Comparison of ENCODE assay signal across 13 mouse cellular contexts in the genomic region with DNA sequence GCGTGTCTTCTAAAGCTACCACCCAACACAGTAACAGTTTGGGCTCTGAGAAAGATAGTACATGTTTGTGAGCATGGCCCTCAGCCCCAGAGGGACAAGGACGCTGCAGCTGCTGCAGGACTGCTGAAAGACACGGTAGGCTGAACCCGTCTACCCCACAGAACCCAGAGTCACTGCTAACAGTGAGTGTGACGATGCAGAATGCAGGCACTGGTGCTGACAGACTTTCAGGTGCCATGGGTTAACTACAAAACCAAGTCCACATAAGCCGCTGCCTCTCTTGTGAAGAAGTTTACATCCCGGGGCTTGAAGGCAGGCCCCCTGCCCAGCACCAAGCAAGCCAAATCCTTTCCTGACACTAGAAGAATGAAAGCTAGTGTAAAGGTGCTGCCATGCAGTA. TPM values are rescaled to one million over a fixed set of nuclear protein-coding genes. Genes with fewer than 3 reads are reported as not detected.
A peak's percentile ranks its signal among the peaks of the same experiment; 100 is the strongest.
DNase-seq lines count a peak whose midpoint lies in the region; ATAC-seq and TF ChIP-seq lines count a peak whose summit lies in the region.
"Had no signal": no experiment of that assay in that cellular context is flagged by ENCODE, and none has a peak within 500 bp of the region (broad histone marks: within the 10 kb centered on the region; RNA-seq: fewer than 3 reads in every experiment).

No protein-coding gene starts in this region.

- no peak for TF ChIP-seq RAD21 in MEL (IDR thresholded peaks at IDR 0.05; ENCODE audit: low read depth, low read length)

- TF ChIP-seq POLR2A in MEL (IDR thresholded peaks at IDR 0.05; ENCODE audit: control insufficient read depth in 1 of 2, insufficient read depth in 1 of 2, low read depth in 1 of 2, low read length in 2 of 2, poor library complexity in 1 of 2), result no peak; a peak in 1 of 4 replicates

- no peak for DNase-seq in heart, postnatal 0 days (ENCODE audit: low spot score)
- no peak for DNase-seq in heart, adult 18-20 months
- no peak for DNase-seq in MEL (ENCODE audit: low read depth, low spot score)
- DNase-seq in liver, embryonic 14.5 days (ENCODE audit: low read depth in 3 of 3, low spot score in 3 of 3), result no peak
- DNase-seq in spleen, adult 12 weeks (ENCODE audit: low spot score), result no peak
- no peak for DNase-seq in urinary bladder, postnatal 36 days (ENCODE audit: low spot score in 2 of 2)
- DNase-seq: adrenal gland, adult 2 months; cerebellum, adult 11 months; gastrocnemius, postnatal 36 days; lung, postnatal 4 days; thymus, postnatal 4 days had no signal

- H3K9ac ChIP-seq in heart, postnatal 0 days (replicated peaks; ENCODE audit: low read depth, low read length), result peak overlapping the region; percentile 3; the same call in 1 of the 2 replicates
- H3K9ac ChIP-seq in MEL (ENCODE audit: control insufficient read depth, low read depth, low read length, poor library complexity, severe bottlenecking), result peak overlapping the region; percentile 94
- H3K9ac ChIP-seq in embryonic facial prominence, embryonic 13.5 days, result peak overlapping the region; percentile 17; the same call in 1 of the 2 replicates
- peak overlapping the region; percentile 91 for H3K9ac ChIP-seq in liver, embryonic 14.5 days (replicated peaks)

- peaks cover 33% of the 10 kb centered on the region for H3K4me1 ChIP-seq in heart, postnatal 0 days (ENCODE audit: control insufficient read depth, insufficient read depth)
- peaks cover 12 to 40% of the 10 kb centered on the region in 2 experiments for H3K4me1 ChIP-seq in MEL (ENCODE audit: control insufficient read depth in 1 of 2, insufficient read depth in 2 of 2, low read length in 2 of 2)
- H3K4me1 ChIP-seq in embryonic facial prominence, embryonic 13.5 days, result peaks cover 35% of the 10 kb centered on the region
- peaks cover 34 to 38% of the 10 kb centered on the region in 2 experiments for H3K4me1 ChIP-seq in liver, embryonic 14.5 days (replicated peaks; ENCODE audit: control insufficient read depth in 2 of 2, insufficient read depth in 2 of 2, low read length in 1 of 2)

- no peaks in the 10 kb centered on the region for H3K27me3 ChIP-seq in heart, postnatal 0 days (ENCODE audit: control insufficient read depth, insufficient read depth, low read length)
- H3K27me3 ChIP-seq in MEL (ENCODE audit: control insufficient read depth in 1 of 2, insufficient read depth in 2 of 2, low read length in 2 of 2), result no peaks in the 10 kb centered on the region
- H3K27me3 ChIP-seq in embryonic facial prominence, embryonic 13.5 days, result no peaks in the 10 kb centered on the region
- H3K27me3 ChIP-seq in liver, embryonic 14.5 days (ENCODE audit: control insufficient read depth, insufficient read depth, low read length), result no peaks in the 10 kb centered on the region

- H3K9me3 ChIP-seq in heart, postnatal 0 days (replicated peaks; ENCODE audit: control insufficient read depth, low read length), result no peaks in the 10 kb centered on the region
- no peaks in the 10 kb centered on the region for H3K9me3 ChIP-seq in MEL (replicated peaks; ENCODE audit: insufficient read depth, low read length)
- no peaks in the 10 kb centered on the region for H3K9me3 ChIP-seq in embryonic facial prominence, embryonic 13.5 days
- no peaks in the 10 kb centered on the region for H3K9me3 ChIP-seq in liver, embryonic 14.5 days (ENCODE audit: control insufficient read depth, low read length)

- H3K79me2 ChIP-seq in MEL (ENCODE audit: control insufficient read depth, insufficient read depth, low read length, poor library complexity), result peaks cover 61% of the 10 kb centered on the region

- H3K27ac ChIP-seq in heart, postnatal 0 days (ENCODE audit: low read depth), result 0 out of 2 replicates have a peak overlapping the region, but pooled peaks have one; percentile 21
- peak overlapping the region; percentile 95 for H3K27ac ChIP-seq in MEL (ENCODE audit: control insufficient read depth, low read depth, low read length)
- no peak overlapping the region for H3K27ac ChIP-seq in embryonic facial prominence, embryonic 13.5 days
- H3K27ac ChIP-seq in liver, embryonic 14.5 days, result peak overlapping the region; percentile 98
- H3K27ac ChIP-seq: kidney, postnatal 0 days had no signal

- TF ChIP-seq EP300 in heart, postnatal 0 days (IDR thresholded peaks at IDR 0.05; ENCODE audit: low read depth), result no peak
- TF ChIP-seq EP300 in MEL (IDR thresholded peaks at IDR 0.05; ENCODE audit: low read depth in 1 of 2, low read length in 2 of 2), result no peak
- TF ChIP-seq EP300 in liver, embryonic 14.5 days (IDR thresholded peaks at IDR 0.05; ENCODE audit: low read depth), result no peak

- peaks cover 23% of the 10 kb centered on the region for H3K36me3 ChIP-seq in heart, postnatal 0 days (replicated peaks; ENCODE audit: control insufficient read depth, insufficient read depth, low read length)
- peaks cover 32 to 38% of the 10 kb centered on the region in 2 experiments for H3K36me3 ChIP-seq in MEL (ENCODE audit: control insufficient read depth in 1 of 2, insufficient read depth in 2 of 2, low read length in 2 of 2)
- peaks cover 44% of the 10 kb centered on the region for H3K36me3 ChIP-seq in embryonic facial prominence, embryonic 13.5 days
- H3K36me3 ChIP-seq in liver, embryonic 14.5 days (replicated peaks; ENCODE audit: control insufficient read depth, insufficient read depth, low read depth), result peaks cover 33% of the 10 kb centered on the region

- H3K4me3 ChIP-seq in heart, postnatal 0 days (ENCODE audit: low read depth, low read length), result no peak overlapping the region
- no peak overlapping the region for H3K4me3 ChIP-seq in MEL (ENCODE audit: control insufficient read depth in 1 of 2, insufficient read depth in 1 of 2, low read depth in 2 of 2, low read length in 2 of 2)
- H3K4me3 ChIP-seq in embryonic facial prominence, embryonic 13.5 days, result no peak overlapping the region
- peak overlapping the region; percentile 84 to 91 for H3K4me3 ChIP-seq in liver, embryonic 14.5 days (ENCODE audit: insufficient read depth in 1 of 2, low read depth in 2 of 2, low read length in 2 of 2)

- 56% methylated on average over 7 of the region's 7 CpGs for WGBS in heart, postnatal 0 days
- 84% methylated on average over 7 of the region's 7 CpGs for WGBS in embryonic facial prominence, embryonic 13.5 days
- WGBS in liver, embryonic 14.5 days (ENCODE audit: insufficient replicate concordance), result 67% methylated on average over 7 of the region's 7 CpGs

- H3K4me2 ChIP-seq in heart, postnatal 0 days (ENCODE audit: low read depth, low read length), result no peak overlapping the region
- 0 out of 2 replicates have a peak overlapping the region, but pooled peaks have one; percentile 91 for H3K4me2 ChIP-seq in embryonic facial prominence, embryonic 13.5 days
- peak overlapping the region; percentile 88 for H3K4me2 ChIP-seq in liver, embryonic 14.5 days (ENCODE audit: low read depth)

- no peak for TF ChIP-seq CTCF in heart, postnatal 0 days (IDR thresholded peaks at IDR 0.05; ENCODE audit: low read depth)
- no peak for TF ChIP-seq CTCF in MEL (IDR thresholded peaks at IDR 0.05 in 2 of 3, conservative IDR thresholded peaks at IDR 0.05 in 1 of 3; ENCODE audit: control insufficient read depth in 1 of 3, insufficient read depth in 1 of 3, low read depth in 2 of 3, low read length in 3 of 3, poor library complexity in 1 of 3, severe bottlenecking in 1 of 3)
- no peak for TF ChIP-seq CTCF in liver, embryonic 14.5 days (IDR thresholded peaks at IDR 0.05; ENCODE audit: low read depth)

- ATAC-seq in heart, postnatal 0 days (ENCODE audit: insufficient read depth, low read depth), result no peak
- no peak for ATAC-seq in embryonic facial prominence, embryonic 13.5 days (ENCODE audit: insufficient number of reproducible peaks, insufficient read depth, low FRiP score, low TSS enrichment, low read depth)
- ATAC-seq in liver, embryonic 14.5 days (ENCODE audit: insufficient read depth), result no peak

TF ChIP-seq in MEL, 35 proteins besides CTCF, POLR2A, EP300 and RAD21 (continues in another document):
- no peak for TF ChIP-seq USF2 (IDR thresholded peaks at IDR 0.05; ENCODE audit: borderline replicate concordance in 1 of 2, insufficient read depth in 1 of 2, low read depth in 1 of 2, low read length in 2 of 2)
- no peak for TF ChIP-seq ETS1 (IDR thresholded peaks at IDR 0.05; ENCODE audit: low read depth, low read length)
- no peak for TF ChIP-seq SIN3A (IDR thresholded peaks at IDR 0.05; ENCODE audit: low read length)
- TF ChIP-seq POLR2AphosphoS5 (IDR thresholded peaks at IDR 0.05; ENCODE audit: borderline replicate concordance, low read depth, low read length), result no peak
- TF ChIP-seq MAZ (IDR thresholded peaks at IDR 0.05; ENCODE audit: low read depth, low read length), result no peak
- no peak for TF ChIP-seq POLR2AphosphoS2 (IDR thresholded peaks at IDR 0.05; ENCODE audit: low read length)
- TF ChIP-seq ZKSCAN1 (IDR thresholded peaks at IDR 0.05; ENCODE audit: low read depth, low read length), result no peak
- TF ChIP-seq GATA1 (IDR thresholded peaks at IDR 0.05; ENCODE audit: low read depth, low read length), result no peak
- TF ChIP-seq UBTF (IDR thresholded peaks at IDR 0.05; ENCODE audit: borderline replicate concordance, insufficient read depth, low read depth, low read length), result no peak
- no peak for TF ChIP-seq BHLHE40 (IDR thresholded peaks at IDR 0.05; ENCODE audit: borderline replicate concordance, low read depth, low read length)

RNA-seq across cellular contexts. Expression of gene Ctbp1, which starts 2.6 kb away (rescaled TPM):
- total RNA-seq in heart, postnatal 0 days (2014; rRNA removed; ENCODE audit: low replicate concordance), result 295 and 352 TPM in 2 replicates
- polyA plus RNA-seq in heart, postnatal 0 days (2015; fragmentation: Nextera tagmentation; extraction: Ambion mirVana), result 156 and 165 TPM in 2 replicates
- 100 to 1,000 TPM; 216 to 232 TPM for total RNA-seq in heart, adult 18-20 months (2021)
- 413 and 443 TPM in 2 replicates for total RNA-seq in MEL (2012; rRNA removed)
- polyA plus RNA-seq in MEL (2012; ENCODE audit: insufficient read depth in 1 of 2, insufficient read length in 2 of 2, low read depth in 1 of 2, low replicate concordance in 2 of 2, missing spikeins in 1 of 2), result 100 to 1,000 TPM; 353 to 595 TPM
- 326 and 350 TPM in 2 replicates for polyA plus RNA-seq in embryonic facial prominence, embryonic 13.5 days (2015; fragmentation: Nextera tagmentation; extraction: Ambion mirVana)
- polyA plus RNA-seq in liver, embryonic 14.5 days (2012; rRNA removed), result 85.0 and 107 TPM in 2 replicates
- polyA plus RNA-seq in liver, embryonic 14.5 days (2014; fragmentation: Nextera tagmentation; extraction: Ambion mirVana), result 165 and 191 TPM in 2 replicates

RNA-seq across cellular contexts. Expression of gene Spon2, which starts 53.9 kb away (rescaled TPM):
- 56.9 and 58.1 TPM in 2 replicates for total RNA-seq in heart, postnatal 0 days (2014; rRNA removed; ENCODE audit: low replicate concordance)
- 42.5 and 47.2 TPM in 2 replicates for polyA plus RNA-seq in heart, postnatal 0 days (2015; fragmentation: Nextera tagmentation; extraction: Ambion mirVana)
- 1 to 10 TPM; 4.3 to 5.6 TPM for total RNA-seq in heart, adult 18-20 months (2021)
- 1.7 and 3.1 TPM in 2 replicates for total RNA-seq in MEL (2012; rRNA removed)
- 1 to 10 TPM in 1 of 2 experiments, not detected in 1; 2.6 TPM for polyA plus RNA-seq in MEL (2012; ENCODE audit: insufficient read depth in 1 of 2, insufficient read length in 2 of 2, low read depth in 1 of 2, low replicate concordance in 2 of 2, missing spikeins in 1 of 2)
- polyA plus RNA-seq in embryonic facial prominence, embryonic 13.5 days (2015; fragmentation: Nextera tagmentation; extraction: Ambion mirVana), result 4.9 and 6.2 TPM in 2 replicates
- 6.9 and 7.6 TPM in 2 replicates for polyA plus RNA-seq in liver, embryonic 14.5 days (2012; rRNA removed)
- 10.4 and 12.0 TPM in 2 replicates for polyA plus RNA-seq in liver, embryonic 14.5 days (2014; fragmentation: Nextera tagmentation; extraction: Ambion mirVana)

Comparison
In these comparisons a context has a peak if more than half of its experiments do, and no peak if none do; other contexts are left out.
1. H3K4me3 ChIP-seq: peak in liver, embryonic 14.5 days (2 of 2); none in heart, postnatal 0 days (single experiment), MEL (0 of 2) and embryonic facial prominence, embryonic 13.5 days (single experiment).
2. H3K9ac ChIP-seq: peak in every context shown above with its lines; median percentile 94 in MEL; 91 in liver, embryonic 14.5 days; 17 in embryonic facial prominence, embryonic 13.5 days; 3 in heart, postnatal 0 days.